Mouse (Mus musculus): ENCODE measurements at regions not wholly inside any gene's neighbourhood (a gene's known extent, or its start where the extent isn't known, plus 50 kb on each side); places are given as distances from the start of the nearest gene placed in this dataset.
"Not testable (repeated sequence)": the region's sequence is repeated elsewhere in the genome, so short reads cannot be mapped to it uniquely, and the experiment has no call there.

DNA sequence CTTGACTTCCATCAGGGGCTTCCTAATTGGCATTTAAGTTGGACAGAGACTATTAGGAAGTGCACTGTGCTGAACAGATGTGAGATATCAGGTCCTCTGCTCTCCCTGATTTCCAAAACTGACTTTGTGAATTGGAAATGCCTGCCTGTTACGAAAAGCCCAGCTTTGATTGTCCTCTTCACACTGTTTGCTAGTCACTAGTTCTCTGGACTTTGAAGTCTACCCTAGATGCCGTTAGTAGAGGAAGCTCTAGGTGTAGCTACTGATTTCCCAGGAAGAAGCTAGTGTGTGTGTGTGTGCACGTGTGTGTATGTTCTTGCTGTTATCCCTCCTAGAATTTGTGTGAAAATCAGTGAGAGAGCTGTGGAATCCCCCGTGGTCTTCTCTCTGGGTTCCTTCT lies 87.7 kb upstream of the Atp1b1 start:
- DNase-seq (ENCODE audit: low read depth, low spot score), result no peak

DNA sequence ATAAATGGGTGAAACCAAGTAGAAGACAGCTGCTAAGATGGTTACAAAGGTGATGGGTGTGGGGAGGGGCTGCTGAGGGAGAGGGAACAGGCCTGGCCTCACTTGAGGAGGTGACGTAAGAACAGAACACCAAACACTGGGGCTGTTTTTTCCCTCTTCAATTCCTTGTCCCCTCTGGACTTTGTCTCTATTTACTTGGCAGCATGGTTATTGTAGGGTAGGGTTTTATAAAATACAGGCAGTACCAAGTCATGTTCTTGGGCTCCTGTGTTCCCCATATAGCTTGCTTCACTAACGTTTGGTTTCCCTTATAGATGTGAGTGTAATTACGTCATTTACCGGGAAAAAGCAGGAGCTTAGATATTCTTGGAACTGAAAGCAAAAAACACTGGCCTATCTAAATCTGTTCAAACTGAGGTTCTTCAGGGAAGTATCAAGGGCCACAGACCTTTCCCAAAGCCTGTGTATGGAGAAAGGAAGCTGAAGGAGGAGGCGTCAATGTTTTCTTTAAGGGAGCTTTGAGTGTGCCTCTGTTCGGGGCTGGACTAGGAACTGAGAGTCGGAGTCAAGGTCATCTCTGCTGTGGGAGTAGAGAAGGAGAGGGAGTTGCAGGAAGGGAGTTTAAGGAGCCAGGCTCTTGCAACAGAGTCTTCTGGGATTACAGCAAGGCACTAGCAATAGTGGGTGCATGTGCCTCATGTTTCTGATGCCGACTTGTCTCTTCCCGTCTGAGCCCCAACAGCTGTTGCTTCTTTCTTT lies 85.1 kb upstream of the Atp1b1 start:
- no peak for DNase-seq (ENCODE audit: low read depth, low spot score)

GRCm38 (mm10) chr1:164541711-164542110 lies 83.6 kb upstream of the Atp1b1 start:
- no peak for DNase-seq (ENCODE audit: low read depth, low spot score)

- no peak for DNase-seq (ENCODE audit: low read depth, low spot score)
These were observed 80.3 kb upstream of the Atp1b1 start for GRCm38 (mm10) chr1:164538304-164539043.

- no peak for DNase-seq (ENCODE audit: low read depth, low spot score)
These were observed 79.3 kb upstream of the Atp1b1 start for GRCm38 (mm10) chr1:164537324-164537948.

- no peak for DNase-seq (ENCODE audit: low read depth, low spot score)
These were observed 74.0 kb upstream of the Atp1b1 start for GRCm38 (mm10) chr1:164532196-164532595.

DNA sequence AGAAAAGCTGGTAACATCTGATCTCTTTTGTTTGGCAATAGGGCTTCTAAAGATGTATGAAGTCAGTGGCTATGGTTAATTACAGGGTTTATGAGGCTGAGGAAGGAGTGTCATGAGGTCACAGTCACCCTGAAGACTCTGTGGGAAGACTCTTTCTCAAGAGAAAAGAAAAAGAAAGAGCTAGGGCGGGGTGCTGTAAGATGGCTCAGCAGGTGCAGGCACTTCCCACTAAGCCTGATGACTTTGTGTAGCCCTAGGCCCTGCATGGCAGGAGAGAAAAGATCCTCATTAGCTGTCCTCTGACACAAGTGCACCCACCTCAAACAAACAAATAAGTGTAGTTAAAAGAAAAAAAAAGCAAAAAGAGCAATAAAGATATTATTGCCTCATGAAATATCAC lies 73.6 kb upstream of the Atp1b1 start:
- no peak for DNase-seq (ENCODE audit: low read depth, low spot score)

- no peak for DNase-seq (ENCODE audit: low read depth, low spot score)
These were observed 68.6 kb upstream of the Atp1b1 start for GRCm38 (mm10) chr1:164526748-164527147.

DNA sequence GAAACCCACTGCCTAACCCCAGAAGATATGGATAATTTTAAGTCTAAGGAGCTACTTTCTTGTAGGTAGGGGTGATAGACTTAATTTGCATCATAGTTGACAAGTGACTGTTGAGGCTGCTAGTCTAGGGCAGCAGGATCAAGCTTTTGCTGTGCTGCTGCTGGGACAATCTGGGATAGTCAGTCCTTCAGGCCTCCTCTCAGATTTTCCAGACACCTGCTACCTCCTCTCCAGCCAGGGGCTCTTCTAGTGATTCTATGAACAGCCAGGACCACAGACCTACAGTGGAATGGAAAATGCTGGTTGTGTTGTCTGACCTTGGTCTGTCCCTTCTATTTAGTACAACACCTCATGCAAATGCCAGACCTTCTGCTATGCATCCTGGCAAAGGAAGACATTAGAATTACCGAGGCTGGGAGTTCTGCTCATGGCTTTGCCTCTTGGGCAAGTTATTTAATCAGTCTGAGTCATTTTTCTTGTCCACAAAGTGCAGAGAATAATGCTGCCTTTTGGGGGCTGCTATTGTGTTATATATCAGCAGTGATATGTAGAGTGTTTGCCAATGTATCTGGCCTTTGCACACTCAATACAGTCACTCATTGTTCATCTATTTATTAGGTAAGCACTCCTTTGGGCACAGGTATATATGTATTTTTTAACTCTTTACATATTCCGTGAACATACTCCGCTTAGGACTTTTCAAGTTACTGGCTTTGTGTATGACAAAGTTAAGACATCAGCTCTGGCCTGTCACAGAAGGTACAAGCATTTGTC lies 64.4 kb upstream of the Atp1b1 start:
- DNase-seq (ENCODE audit: low read depth, low spot score), result no peak

DNA sequence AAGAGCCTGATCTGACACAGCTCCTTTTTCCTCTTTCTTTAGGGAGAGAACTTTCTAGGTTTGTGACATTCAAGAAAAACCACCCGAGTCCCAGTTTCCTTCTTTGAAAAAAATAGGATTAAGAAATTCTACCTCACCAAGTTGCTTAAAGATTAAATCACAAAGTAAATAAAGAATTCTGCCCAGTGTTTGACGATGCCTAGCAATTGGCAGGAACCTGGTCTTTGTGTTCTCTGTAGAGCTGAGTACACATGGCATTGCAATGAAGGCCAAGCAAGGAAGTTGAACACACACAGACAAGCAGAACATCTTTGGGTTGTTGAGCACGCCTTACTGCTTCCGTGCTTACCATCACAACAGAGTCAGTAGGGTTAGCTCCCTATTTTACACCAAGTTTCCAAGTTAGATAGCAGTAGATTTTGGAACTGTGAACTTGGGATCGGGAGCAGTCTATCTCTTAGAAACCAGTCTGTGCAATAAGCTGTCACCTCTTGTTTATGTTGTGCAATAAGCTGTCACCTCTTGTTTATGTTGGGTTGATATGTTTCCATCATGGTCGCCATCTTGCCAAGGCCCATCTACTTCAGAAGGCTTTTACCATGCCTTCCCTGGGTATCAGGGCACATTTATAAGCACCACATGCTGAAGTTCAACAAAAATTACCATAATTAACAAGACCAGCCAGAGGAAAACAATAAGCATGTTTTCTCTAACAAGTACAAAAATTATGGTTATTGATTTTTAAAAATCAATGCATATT lies 63.4 kb upstream of the Atp1b1 start:
- no peak for DNase-seq (ENCODE audit: low read depth, low spot score)

DNA sequence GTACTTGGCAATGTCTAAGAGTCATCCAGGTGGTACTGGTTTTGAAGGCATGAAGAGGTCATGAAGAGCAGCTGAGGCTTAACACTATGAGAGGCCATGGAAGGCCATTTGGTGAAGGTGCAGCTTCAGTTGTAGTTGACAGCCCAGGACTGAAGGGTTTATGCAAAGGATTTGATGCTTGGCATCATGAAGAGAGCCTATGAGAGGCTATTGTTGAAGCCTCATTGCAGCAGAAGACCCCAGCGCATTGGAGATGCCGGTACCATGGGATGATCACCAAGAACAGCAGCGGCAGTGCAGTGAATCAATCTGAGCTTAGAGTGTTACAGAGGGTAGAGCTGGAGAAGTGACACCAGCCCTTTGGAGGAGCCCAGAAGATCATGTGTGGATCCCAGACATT lies 60.7 kb upstream of the Atp1b1 start:
- no peak for DNase-seq (ENCODE audit: low read depth, low spot score)

DNA sequence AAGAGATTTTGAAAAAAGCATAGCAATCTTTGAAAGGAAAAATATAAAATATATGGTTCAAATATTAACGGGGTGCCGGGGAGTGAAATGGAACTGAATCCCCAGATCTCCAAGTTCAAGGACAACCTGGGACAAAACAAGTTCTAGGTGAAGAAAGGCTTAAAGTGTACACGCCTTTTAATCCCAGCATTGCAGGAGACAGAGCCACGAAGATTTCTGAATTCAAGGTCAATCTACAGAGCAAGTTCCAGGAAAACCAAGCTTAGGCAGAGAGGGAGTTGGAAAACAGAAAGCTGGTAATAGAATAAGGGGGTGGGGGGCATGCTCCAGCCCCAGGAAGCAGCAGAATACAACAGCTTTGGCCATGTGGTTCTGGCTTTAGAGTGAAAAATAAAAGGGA lies 60.2 kb upstream of the Atp1b1 start:
- no peak for DNase-seq (ENCODE audit: low read depth, low spot score)

GRCm38 (mm10) chr1:164517362-164517761 lies 59.2 kb upstream of the Atp1b1 start:
- not testable (repeated sequence) for DNase-seq (ENCODE audit: low read depth, low spot score)

DNA sequence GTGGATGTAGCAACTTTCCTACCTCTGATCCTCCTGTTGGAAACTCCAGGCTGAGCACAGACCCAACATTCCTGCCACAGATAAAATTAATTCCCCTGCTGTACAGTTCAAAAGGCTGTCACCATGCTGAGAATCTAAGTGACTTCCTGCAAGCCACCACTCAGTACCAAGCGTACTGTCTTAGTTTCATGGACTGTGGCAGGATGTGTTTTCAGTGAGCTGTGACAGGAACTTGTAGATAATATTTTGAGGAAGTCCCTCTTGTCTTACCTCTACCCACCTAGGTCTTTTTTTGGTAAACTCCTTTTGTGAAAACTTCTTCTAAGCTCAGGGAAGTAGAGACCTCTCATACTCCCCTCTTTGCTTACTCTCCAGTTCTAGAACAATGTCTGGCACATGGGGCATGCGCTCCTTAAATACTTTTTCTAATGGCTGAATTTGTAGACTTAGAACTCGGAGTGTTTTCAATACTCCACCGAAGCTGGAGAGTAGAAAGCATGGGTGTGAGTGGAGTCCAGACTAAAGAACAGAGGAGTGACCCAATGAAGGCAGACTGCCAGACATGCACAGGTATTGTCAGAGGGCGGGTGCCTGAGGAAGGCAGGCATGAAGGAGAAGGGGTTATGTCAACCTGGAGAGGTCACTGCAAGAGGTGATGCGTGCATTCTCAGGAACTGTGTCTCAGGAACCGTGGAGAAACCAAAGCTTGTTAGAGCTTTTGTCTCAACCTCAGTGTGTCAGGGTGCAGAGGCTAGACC lies 53.7 kb upstream of the Atp1b1 start:
- DNase-seq (ENCODE audit: low read depth, low spot score), result no peak

- DNase-seq (ENCODE audit: low read depth, low spot score), result no peak
These were observed 51.1 kb upstream of the Atp1b1 start for GRCm38 (mm10) chr1:164509226-164509625.

GRCm38 (mm10) chr1:164508556-164508955 lies 50.4 kb upstream of the Atp1b1 start:
- DNase-seq (ENCODE audit: low read depth, low spot score), result peak; percentile 16

GRCm38 (mm10) chr1:164508106-164508505 lies 50.0 kb upstream of the Atp1b1 start:
- no peak for DNase-seq (ENCODE audit: low read depth, low spot score)

All from 3T3-L1 (cell line).